Mouse (Mus musculus) small intestine, adult 2 months (tissue): ENCODE results near the gene Plekhf1.

ENCODE experiments used
- CTCF ChIP-seq: fragments of 200-500 bp; IDR thresholded peaks from 2 replicates; pipeline ENCODE4 v1.5.1; 2012; ENCODE audit warnings: low read depth, mild to moderate bottlenecking, control low read depth, inconsistent platforms, low read length, moderate library complexity, mixed read lengths; ENCODE audit not compliant: insufficient replicate concordance, insufficient read length; ENCODE audit errors: extremely low read depth
- POLR2A ChIP-seq: fragments of 200-500 bp; IDR thresholded peaks from 2 replicates; pipeline ENCODE4 v1.6.1; 2012; ENCODE audit warnings: low read depth, mild to moderate bottlenecking, control low read depth, inconsistent platforms, low read length, moderate library complexity

- TF ChIP-seq POLR2A, result no peak
- TF ChIP-seq CTCF, result no peak
These were observed 34.6 kb upstream of the Plekhf1 start for GRCm38 (mm10) chr7:38262406-38262805.
